Mouse (Mus musculus): ENCODE data around the gene Gm10382. TPM values are rescaled to one million over a fixed set of nuclear protein-coding genes. Genes with fewer than 3 reads are reported as not detected.
"Not testable (repeated sequence)": the region's sequence is repeated elsewhere in the genome, so short reads cannot be mapped to it uniquely, and the experiment has no call there.

Gm10382 gene
- polyA plus RNA-seq, 1 experiment from 2014 or later: 0.18 TPM

DNA sequence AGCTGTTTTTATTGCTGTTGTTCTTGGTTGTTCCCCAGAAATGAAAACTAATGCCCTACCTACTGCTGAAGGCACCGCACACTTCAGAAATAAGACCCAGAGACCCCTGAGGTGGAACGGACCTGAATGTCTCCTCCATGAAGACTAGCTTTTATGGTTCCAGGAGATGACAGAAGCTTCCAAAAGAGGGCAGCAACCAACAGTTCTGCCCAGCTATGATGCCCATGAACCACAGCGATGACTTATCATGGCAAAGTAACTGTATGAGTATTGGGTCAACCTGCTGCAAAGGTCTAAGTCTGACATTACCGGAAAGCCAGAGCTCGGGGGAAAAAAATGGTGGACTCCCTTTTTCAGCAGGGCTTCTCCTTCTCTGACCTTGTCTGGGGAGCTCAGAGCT, 10.2 kb upstream of the Gm10382 start:
- no peak overlapping the region for H3K27ac ChIP-seq (ENCODE audit: low read depth, low read length)
- 79% methylated on average over 5 of the region's 5 CpGs for WGBS

DNA sequence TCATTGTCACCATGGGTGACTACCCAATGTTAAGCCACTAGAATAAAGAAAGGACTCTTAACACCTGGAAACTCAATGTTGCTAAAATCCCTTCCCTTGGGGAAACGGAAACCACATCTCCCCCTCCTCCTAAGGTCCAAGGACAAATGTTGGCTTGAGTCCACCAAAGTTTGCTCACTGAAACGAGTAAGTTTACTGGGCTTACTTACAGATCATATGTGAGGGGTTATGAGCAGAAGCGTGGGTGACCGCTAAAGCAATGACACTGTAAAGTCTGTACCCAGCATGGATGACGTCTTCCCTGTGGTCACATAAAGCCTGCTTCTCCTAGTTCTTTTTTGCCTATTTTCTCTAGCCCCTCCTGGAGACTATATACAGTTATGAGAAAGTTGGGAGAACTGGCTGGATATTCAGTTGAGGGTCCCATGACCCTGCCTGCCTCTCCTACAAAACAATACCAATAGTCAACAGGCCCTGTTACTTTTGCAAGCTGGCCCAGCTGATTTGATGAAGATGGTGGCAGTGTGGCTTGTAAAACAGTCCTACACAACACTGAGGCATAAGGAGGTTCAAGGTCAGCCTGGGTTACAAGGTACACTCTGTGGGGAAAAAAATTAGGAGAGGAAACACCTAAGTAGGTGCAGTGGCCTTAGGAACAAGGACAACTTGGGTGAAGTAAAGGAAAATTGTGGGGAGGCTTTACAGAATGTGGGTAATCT, 7.0 kb upstream of the Gm10382 start:
- peak; percentile 32; the same call in 1 of the 2 replicates for ATAC-seq (replicated peaks; ENCODE audit: low FRiP score)
- no peak overlapping the region for H3K9ac ChIP-seq (ENCODE audit: low read depth, low read length)

More for the DNA sequence above, 10.2 kb upstream of the Gm10382 start:
- no peaks in the 10 kb centered on the region for H3K36me3 ChIP-seq (ENCODE audit: control insufficient read depth, insufficient read depth, low read length)
- no peaks in the 10 kb centered on the region for H3K4me1 ChIP-seq (replicated peaks; ENCODE audit: control insufficient read depth, insufficient read depth, low read length)
- H3K27me3 ChIP-seq (replicated peaks; ENCODE audit: control insufficient read depth, insufficient read depth, low read length): no peaks in the 10 kb centered on the region
- H3K4me2 ChIP-seq: no peak overlapping the region
- no peaks in the 10 kb centered on the region for H3K9me3 ChIP-seq (ENCODE audit: control insufficient read depth, low read length)
- H3K4me3 ChIP-seq (ENCODE audit: low read depth, low read length): no peak overlapping the region
- ATAC-seq (replicated peaks; ENCODE audit: low FRiP score) (no peak), DNase-seq (ENCODE audit: low spot score) (no peak)
- H3K9ac ChIP-seq (ENCODE audit: low read depth, low read length): no peak overlapping the region

DNA sequence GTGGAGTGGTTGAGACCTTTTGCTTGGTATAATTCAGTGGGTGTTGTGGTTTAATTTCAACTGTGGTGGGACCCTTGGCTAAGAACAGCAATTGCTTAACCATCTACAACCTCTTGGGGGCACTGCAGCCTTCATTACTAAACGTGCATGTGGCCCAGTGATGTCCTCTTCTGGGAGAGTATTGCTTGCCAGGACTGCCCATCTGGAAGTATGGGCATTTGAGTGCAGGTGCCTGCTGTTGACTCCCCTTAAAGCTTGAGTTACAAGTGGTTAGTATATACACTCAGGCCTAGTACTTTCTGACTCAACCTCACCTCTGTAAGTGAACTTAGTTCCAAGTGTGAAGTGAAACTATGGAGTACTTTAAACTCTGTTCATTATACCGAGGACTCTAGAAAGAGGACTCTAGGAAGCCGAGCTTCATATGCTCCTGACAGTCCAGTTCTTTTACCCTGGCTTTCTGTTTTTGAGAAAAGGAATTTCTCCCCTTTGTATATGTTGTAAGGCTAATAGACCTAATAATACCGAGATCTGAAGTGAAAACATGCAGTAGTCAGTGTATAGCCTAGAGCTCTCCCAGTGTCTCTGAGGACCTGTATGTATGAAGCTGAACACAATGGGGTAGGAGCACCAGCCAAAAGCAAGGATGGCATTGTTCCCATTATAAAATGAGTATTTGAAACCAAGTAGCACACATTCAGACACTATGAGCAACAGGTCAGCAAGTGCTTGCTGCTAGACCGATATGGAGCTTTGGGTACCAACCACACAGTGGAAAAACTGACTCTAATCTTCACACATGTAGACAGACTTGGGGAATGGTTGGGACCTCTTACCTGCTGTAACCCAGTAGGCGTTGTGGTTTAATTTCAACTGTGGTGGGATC, 6.2 kb upstream of the Gm10382 start:
- H3K27ac ChIP-seq (ENCODE audit: low read depth, low read length): no peak overlapping the region
- no peaks in the 10 kb centered on the region for H3K4me1 ChIP-seq (replicated peaks; ENCODE audit: control insufficient read depth, insufficient read depth, low read length)
- no peaks in the 10 kb centered on the region for H3K9me3 ChIP-seq (ENCODE audit: control insufficient read depth, low read length)
- no peak overlapping the region for H3K4me3 ChIP-seq (ENCODE audit: low read depth, low read length)
- H3K4me2 ChIP-seq: no peak overlapping the region
- DNase-seq (ENCODE audit: low spot score) (no peak), ATAC-seq (replicated peaks; ENCODE audit: low FRiP score) (peak; percentile 62)
- 46% methylated on average over 6 of the region's 6 CpGs for WGBS
- H3K9ac ChIP-seq (ENCODE audit: low read depth, low read length): no peak overlapping the region
- H3K36me3 ChIP-seq (ENCODE audit: control insufficient read depth, insufficient read depth, low read length): peaks cover 6% of the 10 kb centered on the region
- H3K27me3 ChIP-seq (replicated peaks; ENCODE audit: control insufficient read depth, insufficient read depth, low read length): no peaks in the 10 kb centered on the region

More for the DNA sequence above, 7.0 kb upstream of the Gm10382 start:
- H3K4me3 ChIP-seq (ENCODE audit: low read depth, low read length): no peak overlapping the region
- DNase-seq (ENCODE audit: low spot score): no peak
- H3K4me1 ChIP-seq (replicated peaks; ENCODE audit: control insufficient read depth, insufficient read depth, low read length): no peaks in the 10 kb centered on the region
- 76% methylated on average over 5 of the region's 5 CpGs for WGBS
- H3K36me3 ChIP-seq (ENCODE audit: control insufficient read depth, insufficient read depth, low read length): peaks cover 6% of the 10 kb centered on the region
- no peaks in the 10 kb centered on the region for H3K9me3 ChIP-seq (ENCODE audit: control insufficient read depth, low read length)
- no peak overlapping the region for H3K4me2 ChIP-seq
- no peaks in the 10 kb centered on the region for H3K27me3 ChIP-seq (replicated peaks; ENCODE audit: control insufficient read depth, insufficient read depth, low read length)
- no peak overlapping the region for H3K27ac ChIP-seq (ENCODE audit: low read depth, low read length)

DNA sequence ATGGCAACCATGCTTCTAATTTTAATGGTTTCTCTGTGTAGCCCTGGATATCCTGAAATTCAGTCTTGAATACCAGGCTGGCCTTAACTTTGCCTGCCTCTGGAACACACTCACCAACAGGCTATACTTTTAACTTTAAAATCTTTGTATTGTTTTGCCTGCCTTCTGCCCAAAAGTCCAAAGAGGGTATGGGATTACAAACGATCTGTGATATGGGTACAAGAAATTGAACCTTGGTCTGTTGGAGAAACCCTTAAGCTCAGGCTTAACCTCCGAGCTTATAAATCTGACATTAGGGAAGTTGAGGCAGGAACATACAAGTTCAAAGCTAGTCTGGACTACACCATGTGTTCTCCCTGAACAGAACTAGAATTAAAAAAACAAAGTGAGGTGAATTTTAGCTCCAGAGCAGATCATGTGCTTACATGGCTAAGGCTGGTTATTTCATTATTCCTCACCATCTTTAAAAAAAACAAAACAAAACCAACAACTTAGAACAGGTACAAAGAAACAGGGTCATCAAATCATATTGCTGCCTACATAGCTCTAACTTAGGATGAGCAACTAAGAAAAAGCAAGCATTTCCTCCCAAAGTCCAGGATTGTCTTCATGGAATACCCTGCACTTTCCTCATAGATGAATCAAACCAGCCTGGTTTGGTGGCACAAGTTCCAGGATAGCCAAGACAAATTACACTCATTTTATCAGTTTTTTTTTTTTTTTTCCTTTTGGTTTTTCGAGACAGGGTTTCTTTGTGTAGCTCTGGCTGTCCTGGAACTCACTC, 5.3 kb upstream of the Gm10382 start:
- no peak overlapping the region for H3K4me2 ChIP-seq
- H3K4me3 ChIP-seq (ENCODE audit: low read depth, low read length): no peak overlapping the region
- H3K27ac ChIP-seq (ENCODE audit: low read depth, low read length): no peak overlapping the region
- no peaks in the 10 kb centered on the region for H3K9me3 ChIP-seq (ENCODE audit: control insufficient read depth, low read length)
- no peak overlapping the region for H3K9ac ChIP-seq (ENCODE audit: low read depth, low read length)
- peaks cover 7% of the 10 kb centered on the region for H3K4me1 ChIP-seq (replicated peaks; ENCODE audit: control insufficient read depth, insufficient read depth, low read length)
- WGBS: 73% methylated on average over 3 of the region's 3 CpGs
- ATAC-seq (replicated peaks; ENCODE audit: low FRiP score) (no peak), DNase-seq (ENCODE audit: low spot score) (no peak)
- H3K36me3 ChIP-seq (ENCODE audit: control insufficient read depth, insufficient read depth, low read length): peaks cover 12% of the 10 kb centered on the region
- H3K27me3 ChIP-seq (replicated peaks; ENCODE audit: control insufficient read depth, insufficient read depth, low read length): no peaks in the 10 kb centered on the region

DNA sequence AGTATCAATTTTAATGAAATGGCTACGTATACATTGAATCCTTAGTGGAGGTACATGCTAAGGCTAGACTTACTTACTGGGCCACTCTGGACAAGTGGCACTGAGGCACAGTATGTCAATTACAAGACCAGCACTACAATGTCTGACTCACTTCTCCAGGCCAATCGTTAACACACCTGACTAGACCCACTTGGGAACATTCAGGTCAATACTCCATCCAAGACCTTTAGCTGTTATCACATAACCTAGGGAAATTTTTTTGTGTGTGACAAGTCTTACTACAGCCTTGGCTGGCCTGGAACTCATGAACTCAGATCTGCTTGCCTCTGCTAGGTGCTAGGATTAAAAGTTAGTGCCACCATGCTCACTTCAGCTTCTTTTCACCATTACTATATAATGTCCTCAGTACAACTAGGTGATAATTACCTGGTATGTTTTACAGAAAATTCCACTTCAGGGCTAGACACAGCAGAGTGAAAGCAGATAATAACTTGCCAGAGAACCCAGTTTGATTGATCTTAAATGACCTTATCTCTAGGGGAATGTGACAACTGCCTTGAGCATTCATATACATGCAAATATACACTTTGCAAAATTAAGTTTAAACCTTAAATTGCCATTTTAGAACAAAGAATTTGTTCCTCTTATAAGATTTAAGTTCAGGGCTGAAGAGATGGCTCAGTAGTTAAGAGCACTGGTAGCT, 4.5 kb upstream of the Gm10382 start:
- Histone ChIP-seq H3K9ac (ENCODE audit: low read depth, low read length) (no peak overlapping the region), H3K4me1 (replicated peaks; ENCODE audit: control insufficient read depth, insufficient read depth, low read length) (peaks cover 7% of the 10 kb centered on the region), H3K4me3 (ENCODE audit: low read depth, low read length) (no peak overlapping the region), H3K27ac (ENCODE audit: low read depth, low read length) (no peak overlapping the region), H3K27me3 (replicated peaks; ENCODE audit: control insufficient read depth, insufficient read depth, low read length) (no peaks in the 10 kb centered on the region), H3K9me3 (ENCODE audit: control insufficient read depth, low read length) (no peaks in the 10 kb centered on the region), H3K4me2 (no peak overlapping the region), H3K36me3 (ENCODE audit: control insufficient read depth, insufficient read depth, low read length) (peaks cover 12% of the 10 kb centered on the region)
- 88% methylated on average over 2 of the region's 2 CpGs for WGBS
- ATAC-seq (replicated peaks; ENCODE audit: low FRiP score): no peak
- no peak for DNase-seq (ENCODE audit: low spot score)

DNA sequence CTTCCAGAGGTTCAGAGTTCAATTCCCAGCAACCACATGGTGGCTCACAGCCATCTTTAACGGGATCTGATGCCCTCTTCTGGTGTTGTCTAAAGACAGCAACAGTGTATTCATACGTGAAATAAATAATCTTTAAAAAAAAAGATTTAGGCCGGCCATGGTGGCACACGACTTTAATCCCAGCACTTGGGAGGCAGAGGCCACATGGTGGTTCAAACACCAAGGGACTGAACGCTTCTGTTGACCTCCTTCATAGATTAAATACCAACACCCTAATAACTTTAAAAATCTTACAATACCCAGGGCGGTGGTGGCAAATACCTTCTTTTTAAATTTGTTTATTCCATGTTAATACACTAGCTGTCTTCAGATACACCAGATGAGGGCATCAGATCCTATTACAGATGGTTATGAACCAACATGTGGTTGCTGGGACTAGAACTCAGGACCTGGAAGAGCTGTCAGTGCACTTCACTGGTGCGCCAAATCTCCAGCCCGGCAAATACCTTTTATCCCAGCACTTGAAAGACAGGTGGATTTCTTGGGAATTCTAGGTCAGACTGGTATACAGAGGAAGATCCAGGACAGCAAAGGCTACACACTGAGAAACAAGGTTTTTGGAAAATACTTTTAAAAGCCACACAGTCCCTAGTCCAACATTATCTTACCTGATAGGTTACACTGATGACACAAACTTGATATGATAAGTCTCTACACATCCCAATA, 3.7 kb upstream of the Gm10382 start:
- 78% methylated on average over 8 of the region's 8 CpGs for WGBS
- no peak for DNase-seq (ENCODE audit: low spot score)
- Histone ChIP-seq H3K27ac (ENCODE audit: low read depth, low read length) (no peak overlapping the region), H3K9ac (ENCODE audit: low read depth, low read length) (no peak overlapping the region), H3K9me3 (ENCODE audit: control insufficient read depth, low read length) (no peaks in the 10 kb centered on the region), H3K4me1 (replicated peaks; ENCODE audit: control insufficient read depth, insufficient read depth, low read length) (peaks cover 9% of the 10 kb centered on the region), H3K27me3 (replicated peaks; ENCODE audit: control insufficient read depth, insufficient read depth, low read length) (no peaks in the 10 kb centered on the region), H3K4me2 (no peak overlapping the region), H3K36me3 (ENCODE audit: control insufficient read depth, insufficient read depth, low read length) (peaks cover 12% of the 10 kb centered on the region), H3K4me3 (ENCODE audit: low read depth, low read length) (no peak overlapping the region)
- ATAC-seq (replicated peaks; ENCODE audit: low FRiP score): no peak

DNA sequence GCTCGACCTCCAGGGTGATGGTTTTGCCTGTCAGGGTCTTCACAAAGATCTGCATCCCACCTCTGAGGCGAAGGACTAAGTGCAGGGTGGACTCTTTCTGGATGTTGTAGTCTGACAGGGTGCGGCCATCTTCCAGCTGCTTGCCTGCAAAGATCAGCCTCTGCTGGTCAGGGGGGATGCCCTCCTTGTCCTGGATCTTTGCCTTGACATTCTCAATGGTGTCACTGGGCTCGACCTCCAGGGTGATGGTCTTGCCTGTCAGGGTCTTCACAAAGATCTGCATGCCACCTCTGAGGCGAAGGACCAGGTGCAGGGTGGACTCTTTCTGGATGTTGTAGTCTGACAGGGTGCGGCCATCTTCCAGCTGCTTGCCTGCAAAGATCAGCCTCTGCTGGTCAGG, 1.8 kb upstream of the Gm10382 start:
- H3K4me3 ChIP-seq (ENCODE audit: low read depth, low read length); H3K27me3 ChIP-seq (replicated peaks; ENCODE audit: control insufficient read depth, insufficient read depth, low read length); ATAC-seq (replicated peaks; ENCODE audit: low FRiP score); H3K9ac ChIP-seq (ENCODE audit: low read depth, low read length); H3K27ac ChIP-seq (ENCODE audit: low read depth, low read length); H3K9me3 ChIP-seq (ENCODE audit: control insufficient read depth, low read length); DNase-seq (ENCODE audit: low spot score); H3K4me2 ChIP-seq: not testable (repeated sequence)
- whole genome bisulfite sequencing: 89% methylated on average over 5 of the region's 6 CpGs
- peaks cover 16% of the 10 kb centered on the region for H3K4me1 ChIP-seq (replicated peaks; ENCODE audit: control insufficient read depth, insufficient read depth, low read length)
- H3K36me3 ChIP-seq (ENCODE audit: control insufficient read depth, insufficient read depth, low read length): peaks cover 12% of the 10 kb centered on the region

All from liver, embryonic 11.5 days (tissue).